Mouse (Mus musculus) kidney, postnatal 0 days (tissue): ENCODE results near the gene Pus7l. TPM values are rescaled to one million over a fixed set of nuclear protein-coding genes. Genes with fewer than 3 reads are reported as not detected.
A peak's percentile ranks its signal among the peaks of the same experiment; 100 is the strongest.

ENCODE experiments used
- ATAC-seq: fragments of 200-750 bp; cut with Nextera tagmentation; replicated peaks from 2 replicates; pipeline ENCODE4 v1.8.0; 2017; ENCODE audit warnings: low read depth, moderate number of reproducible peaks, moderate TSS enrichment, moderate library complexity; ENCODE audit not compliant: low FRiP score
- DNase-seq: peaks from one replicate; pipeline ENCODE4 v3.0.0-alpha.2; 2016; ENCODE audit warnings: low spot score
- H3K27ac ChIP-seq: fragments of 300-500 bp; sonication (generic); 2 replicates; pipeline ENCODE4 v1.5.1; 2014; ENCODE audit warnings: mild to moderate bottlenecking
- H3K27me3 ChIP-seq: fragments of 300-500 bp; sonication (generic); 2 replicates; pipeline ENCODE4 v1.6.1; 2014; ENCODE audit warnings: low read length, mixed read lengths; ENCODE audit not compliant: insufficient read depth
- H3K36me3 ChIP-seq: fragments of 300-500 bp; sonication (generic); 2 replicates; pipeline ENCODE4 v1.6.1; 2014; ENCODE audit warnings: low read length, mixed read lengths; ENCODE audit not compliant: insufficient read depth
- H3K4me1 ChIP-seq: fragments of 300-500 bp; sonication (generic); replicated peaks from 2 replicates; pipeline ENCODE4 v1.6.1; 2014; ENCODE audit warnings: antibody characterized with exemption, low read length, mixed read lengths; ENCODE audit not compliant: insufficient read depth
- H3K4me2 ChIP-seq: fragments of 300-500 bp; sonication (generic); 2 replicates; pipeline ENCODE4 v1.6.1; 2014; ENCODE audit warnings: mild to moderate bottlenecking, low read length, moderate library complexity, mixed read lengths
- H3K4me3 ChIP-seq: fragments of 300-500 bp; sonication (generic); replicated peaks from 2 replicates; pipeline ENCODE4 v1.5.1; 2014; ENCODE audit warnings: low read depth, low read length
- H3K9ac ChIP-seq: fragments of 300-500 bp; sonication (generic); 2 replicates; pipeline ENCODE4 v1.6.1; 2014; ENCODE audit warnings: low read depth, low read length
- H3K9me3 ChIP-seq: fragments of 300-500 bp; sonication (generic); replicated peaks from 2 replicates; pipeline ENCODE4 v1.6.1; 2016; ENCODE audit warnings: low read length, inconsistent platforms, mixed read lengths
- CTCF ChIP-seq: IDR thresholded peaks from 2 replicates; pipeline ENCODE4 v1.5.1; 2016; ENCODE audit warnings: antibody characterized with exemption, low read depth, mild to moderate bottlenecking, moderate library complexity
- WGBS: fragments of 180-500 bp; shearing (Covaris S2); extraction: QIAGEN DNeasy Blood & Tissue Kit; methylation state at CpG from one replicate; pipeline ENCODE4 v1.1.7; 2014; 5-methylcytosine and 5-hydroxymethylcytosine counted together
- polyA plus RNA-seq: library from polyadenylated mRNA; unstranded; fragments of >200 nt; fragmentation: Nextera tagmentation; extraction: Ambion mirVana; gene quantifications from 2 replicates; pipeline ENCODE4 v1.2.1, GENCODE M21; 2015

Pus7l gene
- polyA plus RNA-seq, 1 experiment from 2014 or later, result 7.0 TPM

GRCm38 (mm10) chr15:94532306-94532705 is 11.0 kb downstream of the Pus7l start:
- Histone ChIP-seq H3K4me2 (no peak overlapping the region), H3K9ac (no peak overlapping the region), H3K27ac (no peak overlapping the region), H3K4me1 (no peaks in the 10 kb centered on the region), H3K36me3 (0 out of 2 replicates have a peak, but pooled peaks cover 4% of the 10 kb centered on the region), H3K9me3 (no peaks in the 10 kb centered on the region), H3K4me3 (no peak overlapping the region), H3K27me3 (no peaks in the 10 kb centered on the region)
- 89% methylated on average over 5 of the region's 5 CpGs for WGBS
- DNase-seq, result no peak
- no peak for ATAC-seq
- no peak for TF ChIP-seq CTCF

DNA sequence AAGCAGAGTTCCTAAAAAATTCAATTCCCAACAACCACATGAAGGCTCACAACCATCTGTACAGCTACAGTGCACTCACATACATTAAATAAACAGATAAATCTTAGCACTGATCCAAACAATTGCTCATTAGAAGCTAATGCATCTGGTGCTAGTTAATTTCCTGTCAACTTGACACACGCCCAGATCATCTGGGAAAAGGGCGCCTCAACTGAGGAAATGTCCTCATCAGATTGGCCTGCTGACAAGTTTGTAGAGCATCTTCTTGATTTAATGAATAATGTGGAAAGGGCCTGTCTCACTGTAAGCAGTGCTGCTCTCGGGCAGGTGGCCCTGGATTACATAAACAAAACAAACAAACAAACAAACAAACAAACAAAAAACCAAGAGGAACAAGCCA is 12.8 kb downstream of the Pus7l start:
- no peak for TF ChIP-seq CTCF
- no peaks in the 10 kb centered on the region for H3K27me3 ChIP-seq
- no peak overlapping the region for H3K27ac ChIP-seq
- DNase-seq (no peak), ATAC-seq (no peak)
- H3K9ac ChIP-seq, result no peak overlapping the region
- no peak overlapping the region for H3K4me3 ChIP-seq
- H3K4me1 ChIP-seq, result no peaks in the 10 kb centered on the region
- H3K36me3 ChIP-seq, result 0 out of 2 replicates have a peak, but pooled peaks cover 4% of the 10 kb centered on the region
- H3K9me3 ChIP-seq, result no peaks in the 10 kb centered on the region
- WGBS, result 56% methylated on average over 3 of the region's 3 CpGs
- no peak overlapping the region for H3K4me2 ChIP-seq

- Histone ChIP-seq H3K9me3 (no peaks in the 10 kb centered on the region), H3K27ac (no peak overlapping the region), H3K9ac (no peak overlapping the region), H3K4me1 (no peaks in the 10 kb centered on the region), H3K36me3 (0 out of 2 replicates have a peak, but pooled peaks cover 5% of the 10 kb centered on the region), H3K4me3 (no peak overlapping the region), H3K4me2 (no peak overlapping the region), H3K27me3 (no peaks in the 10 kb centered on the region)
- no peak for TF ChIP-seq CTCF
- ATAC-seq (no peak), DNase-seq (no peak)
- WGBS, result 75% methylated on average over 12 of the region's 12 CpGs
These were observed 18.4 kb downstream of the Pus7l start for GRCm38 (mm10) chr15:94524956-94525355.

- DNase-seq (no peak), ATAC-seq (no peak)
- H3K4me3 ChIP-seq, result no peak overlapping the region
- no peaks in the 10 kb centered on the region for H3K27me3 ChIP-seq
- H3K36me3 ChIP-seq, result 0 out of 2 replicates have a peak, but pooled peaks cover 5% of the 10 kb centered on the region
- H3K9ac ChIP-seq, result no peak overlapping the region
- no peak for TF ChIP-seq CTCF
- no peak overlapping the region for H3K4me2 ChIP-seq
- H3K9me3 ChIP-seq, result no peaks in the 10 kb centered on the region
- WGBS, result 88% methylated on average over 28 of the region's 28 CpGs
- H3K27ac ChIP-seq, result no peak overlapping the region
- H3K4me1 ChIP-seq, result no peaks in the 10 kb centered on the region
These were observed 20.1 kb downstream of the Pus7l start for GRCm38 (mm10) chr15:94523251-94523650.

DNA sequence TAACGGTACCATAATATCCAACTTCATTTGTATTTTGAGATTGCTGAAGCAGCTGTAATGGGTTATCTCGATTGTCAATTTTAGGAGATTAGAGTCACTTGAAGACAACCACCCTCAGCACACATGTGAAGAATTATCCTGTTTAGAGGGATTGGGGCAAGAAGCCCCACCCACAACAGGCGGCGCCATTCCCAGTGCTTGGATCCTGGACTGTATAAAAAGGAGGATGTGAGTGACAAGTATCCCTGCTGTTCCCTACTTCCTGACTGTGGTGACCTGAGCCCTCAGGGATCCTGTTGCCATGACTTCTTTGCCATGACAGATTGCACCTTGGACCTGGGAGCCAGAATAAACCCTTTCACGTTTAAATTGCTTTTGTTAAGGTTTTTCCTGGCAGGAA is 22.4 kb downstream of the Pus7l start:
- Histone ChIP-seq H3K9ac (no peak overlapping the region), H3K27me3 (no peaks in the 10 kb centered on the region), H3K4me1 (no peaks in the 10 kb centered on the region), H3K4me2 (no peak overlapping the region), H3K9me3 (no peaks in the 10 kb centered on the region), H3K27ac (no peak overlapping the region), H3K4me3 (no peak overlapping the region), H3K36me3 (0 out of 2 replicates have a peak, but pooled peaks cover 5% of the 10 kb centered on the region)
- no peak for TF ChIP-seq CTCF
- no peak for ATAC-seq
- DNase-seq, result no peak
- WGBS, result 79% methylated on average over 5 of the region's 5 CpGs

DNA sequence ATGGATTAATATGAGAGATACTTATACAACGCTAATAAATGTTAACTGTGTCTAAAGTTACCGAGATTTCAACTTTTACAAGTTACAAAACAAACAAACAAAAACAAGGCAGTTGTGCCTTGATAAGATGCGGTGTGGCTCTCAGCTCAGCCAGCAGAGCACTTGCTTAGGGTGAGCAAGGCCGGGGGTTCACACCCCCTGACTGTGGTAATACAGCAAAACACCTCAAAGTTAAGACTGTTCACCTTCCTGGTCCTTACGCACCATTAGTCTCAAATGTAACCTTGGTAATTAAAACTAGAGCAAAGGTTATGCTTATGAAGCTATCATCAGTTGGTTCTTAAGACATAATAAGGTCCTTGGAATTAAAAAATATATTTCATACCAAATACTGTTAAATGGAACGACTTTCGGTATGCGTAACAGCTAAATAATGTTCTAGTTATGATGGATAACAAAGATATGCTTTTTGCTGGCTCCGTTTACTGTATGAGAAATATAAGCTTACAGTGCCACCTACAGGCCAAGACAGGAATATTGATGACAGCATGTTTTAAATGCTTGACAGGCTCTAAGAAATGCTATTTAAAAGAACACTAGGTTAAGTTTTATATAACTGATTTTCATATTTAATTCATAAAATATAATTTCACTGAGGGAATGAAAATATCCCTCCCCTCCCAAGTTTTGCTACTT is 23.0 kb downstream of the Pus7l start:
- Histone ChIP-seq H3K4me1 (no peaks in the 10 kb centered on the region), H3K9ac (no peak overlapping the region), H3K9me3 (no peaks in the 10 kb centered on the region), H3K4me3 (no peak overlapping the region), H3K27me3 (no peaks in the 10 kb centered on the region), H3K27ac (no peak overlapping the region), H3K36me3 (0 out of 2 replicates have a peak, but pooled peaks cover 5% of the 10 kb centered on the region), H3K4me2 (no peak overlapping the region)
- ATAC-seq (no peak), DNase-seq (peak; percentile 93)
- TF ChIP-seq CTCF, result peak; percentile 89
- 33% methylated on average over 9 of the region's 9 CpGs for WGBS
